Mouse (Mus musculus) B cell, adult 2 months (primary cell): ENCODE measurements around the gene Slc2a1.

Experiments
- DNase-seq, 2 experiments: peaks; one replicate each; pipeline ENCODE4 v3.0.0; 2022

Slc2a1 gene

GRCm38 (mm10) chr4:119108495-119109408, at the start of gene Slc2a1:
Gene Slc2a1 (plus strand): TSS chr4:119108711.
- DNase-seq = peak; percentile 94

GRCm38 (mm10) chr4:119066791-119067190, 41.7 kb upstream of the Slc2a1 start:
- no peak for DNase-seq

- DNase-seq = no peak
These were observed 41.3 kb upstream of the Slc2a1 start for GRCm38 (mm10) chr4:119067204-119067603.

GRCm38 (mm10) chr4:119068918-119069317, 39.6 kb upstream of the Slc2a1 start:
- DNase-seq = no peak

GRCm38 (mm10) chr4:119070181-119070580, 38.3 kb upstream of the Slc2a1 start:
- no peak for DNase-seq

GRCm38 (mm10) chr4:119070959-119071647, 37.4 kb upstream of the Slc2a1 start:
- no peak for DNase-seq

GRCm38 (mm10) chr4:119071648-119072362, 36.7 kb upstream of the Slc2a1 start:
- no peak for DNase-seq

- no peak for DNase-seq
These were observed 36.1 kb upstream of the Slc2a1 start for GRCm38 (mm10) chr4:119072363-119072940.

GRCm38 (mm10) chr4:119072941-119073451, 35.5 kb upstream of the Slc2a1 start:
- no peak for DNase-seq

GRCm38 (mm10) chr4:119073626-119074025, 34.9 kb upstream of the Slc2a1 start:
- no peak for DNase-seq

- DNase-seq = no peak
These were observed 33.9 kb upstream of the Slc2a1 start for GRCm38 (mm10) chr4:119074596-119074995.

GRCm38 (mm10) chr4:119075273-119075672, 33.2 kb upstream of the Slc2a1 start:
- DNase-seq = no peak

- no peak for DNase-seq
These were observed 32.2 kb upstream of the Slc2a1 start for GRCm38 (mm10) chr4:119076336-119076735.

- no peak for DNase-seq
These were observed 31.3 kb upstream of the Slc2a1 start for GRCm38 (mm10) chr4:119077084-119077682.

- no peak for DNase-seq
These were observed 28.6 kb upstream of the Slc2a1 start for GRCm38 (mm10) chr4:119079928-119080327.

GRCm38 (mm10) chr4:119082740-119083231, 25.7 kb upstream of the Slc2a1 start:
- DNase-seq = no peak

- DNase-seq = no peak
These were observed 20.1 kb upstream of the Slc2a1 start for GRCm38 (mm10) chr4:119088424-119088823.

GRCm38 (mm10) chr4:119093890-119094289, 14.6 kb upstream of the Slc2a1 start:
- DNase-seq = no peak

GRCm38 (mm10) chr4:119094987-119095386, 13.5 kb upstream of the Slc2a1 start:
- DNase-seq = no peak

GRCm38 (mm10) chr4:119096401-119096800, 12.1 kb upstream of the Slc2a1 start:
- DNase-seq = no peak

GRCm38 (mm10) chr4:119097421-119097820, 11.1 kb upstream of the Slc2a1 start:
- no peak for DNase-seq
